Mouse (Mus musculus): ENCODE results near the gene Lcn2.

The Lcn2 gene

GRCm38 (mm10) chr2:32387706-32388490, at the start of gene Lcn2:
TSS of gene Lcn2 (minus strand) at chr2:32388252.
- DNase-seq (ENCODE audit: low spot score in 2 of 2) = no peak

DNA sequence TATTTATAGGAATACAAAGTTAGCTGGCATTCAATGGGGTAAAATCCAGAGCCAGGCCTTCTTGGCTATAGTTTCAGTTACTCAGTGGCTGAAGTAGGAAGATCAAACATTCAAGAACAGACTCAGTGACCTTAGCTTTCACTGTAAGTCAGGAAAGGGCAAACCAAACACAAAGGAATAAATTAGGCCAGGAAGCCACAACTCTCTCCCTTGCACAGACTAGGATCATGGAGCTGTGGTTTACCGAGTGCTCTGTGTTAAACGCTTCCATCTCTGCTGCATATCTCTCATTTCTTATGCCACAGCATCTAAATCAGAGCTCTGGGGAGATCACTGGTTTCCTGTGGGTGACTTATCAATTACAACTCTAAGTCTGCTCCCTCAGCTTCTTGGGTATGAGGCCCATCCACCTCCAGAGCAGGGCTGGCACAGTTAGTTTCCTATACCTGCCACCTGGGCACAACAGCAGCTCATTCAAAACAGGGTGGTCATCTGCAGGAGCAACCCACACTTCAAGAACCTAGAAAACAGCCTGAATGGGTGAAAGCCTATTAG, 49.6 kb upstream of the Lcn2 start:
- no peak for DNase-seq (ENCODE audit: low spot score in 2 of 2)

GRCm38 (mm10) chr2:32436686-32437372, 48.8 kb upstream of the Lcn2 start:
- no peak for DNase-seq (ENCODE audit: low spot score in 2 of 2)

DNA sequence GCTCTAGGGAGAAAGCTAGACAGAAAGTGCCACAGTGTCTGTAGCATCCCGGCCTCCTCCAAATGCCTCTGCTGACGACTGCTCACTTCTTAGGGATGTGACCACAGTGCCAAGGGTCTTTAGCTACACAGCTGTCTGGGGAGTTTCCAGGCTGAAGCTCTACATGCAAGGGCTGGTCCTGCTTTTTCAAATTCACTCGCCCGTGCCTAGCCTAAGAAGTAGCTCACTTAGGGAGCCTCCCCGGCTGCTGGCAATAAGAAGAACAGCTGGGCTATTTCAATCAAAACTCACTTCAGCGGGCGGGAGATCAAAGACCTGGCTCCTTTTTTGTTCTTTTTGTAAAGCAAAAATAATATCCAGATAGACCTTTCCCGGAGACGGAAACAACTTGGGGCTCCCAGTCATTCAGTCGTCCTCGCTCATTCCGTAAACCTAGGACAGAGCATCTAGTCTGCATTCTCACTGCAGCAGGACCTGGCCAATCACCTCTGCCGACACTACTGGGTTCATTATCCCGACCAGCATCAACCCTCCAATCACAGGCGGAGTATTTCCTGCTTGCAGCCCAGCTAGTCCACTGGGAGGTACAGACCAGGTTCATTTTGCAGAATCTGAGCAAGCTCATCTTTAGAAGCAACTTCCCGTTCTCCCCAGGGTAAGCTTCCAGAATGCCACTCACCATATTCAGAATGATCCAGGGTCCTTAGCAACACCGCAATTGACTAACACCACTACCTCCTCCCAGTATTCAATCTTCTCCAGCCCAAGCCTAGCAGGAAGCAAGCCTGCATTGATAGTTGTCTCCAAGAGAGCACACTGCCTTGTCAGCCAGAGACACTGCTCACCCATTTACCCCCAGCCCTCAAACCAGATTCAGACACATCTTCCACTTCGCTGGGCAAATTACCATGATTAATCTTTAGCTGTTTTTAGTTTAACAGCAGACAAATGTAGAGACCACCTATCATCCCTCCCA, 42.9 kb upstream of the Lcn2 start:
- DNase-seq (ENCODE audit: low spot score in 2 of 2) = no peak

- no peak for DNase-seq (ENCODE audit: low spot score in 2 of 2)
Observed at GRCm38 (mm10) chr2:32429215-32429891, 41.3 kb upstream of the Lcn2 start.

- no peak for DNase-seq (ENCODE audit: low spot score in 2 of 2)
Observed at GRCm38 (mm10) chr2:32428262-32428722, 40.2 kb upstream of the Lcn2 start.

GRCm38 (mm10) chr2:32427720-32428119, 39.7 kb upstream of the Lcn2 start:
- no peak for DNase-seq (ENCODE audit: low spot score in 2 of 2)

- DNase-seq (ENCODE audit: low spot score in 2 of 2) = no peak
Observed at GRCm38 (mm10) chr2:32426141-32426540, 38.1 kb upstream of the Lcn2 start.

DNA sequence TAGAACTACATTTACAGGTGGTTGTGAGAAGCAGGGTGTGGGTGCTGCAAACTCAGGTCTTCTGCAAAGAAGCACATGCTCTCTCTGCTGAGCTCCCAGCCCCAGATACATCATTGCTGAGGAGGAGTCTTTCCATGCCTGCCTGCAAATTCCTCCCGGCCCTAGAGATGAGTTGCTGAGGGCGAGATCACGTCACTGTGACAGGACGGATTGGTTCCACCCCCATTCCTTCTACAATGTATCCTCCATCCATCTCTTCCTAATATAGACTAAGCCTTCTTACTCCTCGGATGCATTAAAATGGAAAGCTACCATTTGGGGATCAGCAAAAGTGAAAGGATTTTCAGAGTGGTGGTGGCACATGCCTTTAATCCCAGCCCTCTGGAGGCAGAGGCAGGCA, 37.5 kb upstream of the Lcn2 start:
- no peak for DNase-seq (ENCODE audit: low spot score in 2 of 2)

GRCm38 (mm10) chr2:32424796-32425195, 36.7 kb upstream of the Lcn2 start:
- DNase-seq (ENCODE audit: low spot score in 2 of 2) = no peak

DNA sequence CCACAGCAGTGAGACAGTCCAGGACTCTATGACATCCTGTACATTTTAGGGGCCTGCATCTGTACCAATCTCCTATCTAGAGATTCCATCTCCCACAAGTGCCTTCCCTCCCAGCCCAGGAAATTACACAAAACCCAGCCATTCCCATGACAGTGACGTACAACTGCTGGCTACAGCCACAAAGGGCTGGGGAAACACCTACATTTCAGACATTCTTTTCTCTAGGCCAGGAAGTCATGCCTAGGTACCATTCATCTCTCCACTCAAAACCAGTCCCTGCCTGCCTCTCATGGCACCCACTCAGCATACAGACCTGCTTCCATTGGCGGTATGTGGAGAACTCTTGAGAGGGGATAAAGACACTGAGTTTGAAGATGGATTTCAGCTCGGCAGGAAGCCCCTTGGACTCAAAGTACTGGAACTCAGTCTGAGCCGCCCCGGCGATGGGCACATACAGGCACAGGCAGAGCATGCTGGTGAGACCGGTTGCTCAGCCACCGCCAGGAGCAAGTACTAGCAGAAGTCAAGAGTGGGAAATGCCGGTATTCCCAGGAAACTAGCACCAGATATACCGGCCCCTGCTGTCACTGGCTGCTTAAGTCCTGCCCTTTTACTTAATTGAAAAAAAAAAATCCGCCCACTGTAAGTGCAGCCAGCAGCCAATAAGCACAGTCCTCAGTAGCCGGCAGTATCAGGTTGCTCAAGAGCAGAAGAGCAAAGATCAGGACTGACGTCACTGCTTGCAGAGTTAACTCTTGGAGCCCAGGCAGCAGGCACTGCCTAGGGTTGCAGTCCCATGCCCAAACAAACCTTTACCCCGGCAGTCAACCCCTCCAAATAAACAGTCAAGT, 35.7 kb upstream of the Lcn2 start:
- DNase-seq (ENCODE audit: low spot score in 2 of 2) = peak in 1 of 2 experiments; percentile 38

DNA sequence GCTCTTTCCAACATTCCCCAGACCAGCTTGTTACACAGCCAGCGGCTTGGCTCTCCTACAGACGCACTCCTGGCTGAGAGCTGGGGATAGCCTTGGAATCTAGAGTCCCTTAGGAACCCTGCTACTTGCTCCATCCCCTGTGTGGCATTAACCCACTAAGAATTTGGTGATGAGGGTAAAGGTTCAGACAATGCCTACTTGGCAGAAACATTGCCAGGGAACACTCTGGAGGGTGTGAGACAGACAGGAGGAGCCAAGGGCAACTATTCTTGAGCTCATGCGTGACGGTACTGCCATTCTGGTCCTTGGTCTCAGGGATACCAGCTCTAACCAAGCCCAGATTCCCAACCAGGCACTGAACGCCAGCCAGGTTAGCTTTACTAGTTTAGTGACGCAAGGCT, 33.8 kb upstream of the Lcn2 start:
- no peak for DNase-seq (ENCODE audit: low spot score in 2 of 2)

DNA sequence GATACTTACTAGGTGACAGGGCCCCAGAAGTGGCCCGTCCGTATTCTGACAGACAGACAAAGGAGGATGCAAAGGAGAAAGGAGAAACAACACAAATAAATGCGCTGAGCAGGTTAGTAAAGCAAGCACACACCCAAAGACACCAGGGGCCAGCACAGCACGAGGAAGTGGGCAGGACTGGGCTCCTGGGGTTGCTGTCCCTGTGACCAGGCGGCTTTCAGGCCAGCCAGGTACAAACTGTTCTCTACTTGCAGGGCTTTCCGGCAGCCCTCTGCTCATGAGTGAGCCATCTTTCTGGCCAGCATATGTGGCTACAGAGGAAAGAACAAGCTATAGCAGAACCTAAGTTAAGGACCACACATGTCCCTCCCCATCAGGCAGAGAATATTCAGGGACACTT, 32.6 kb upstream of the Lcn2 start:
- no peak for DNase-seq (ENCODE audit: low spot score in 2 of 2)

GRCm38 (mm10) chr2:32420066-32420608, 32.1 kb upstream of the Lcn2 start:
- no peak for DNase-seq (ENCODE audit: low spot score in 2 of 2)

- DNase-seq (ENCODE audit: low spot score in 2 of 2) = no peak
Observed at GRCm38 (mm10) chr2:32419359-32419758, 31.3 kb upstream of the Lcn2 start.

- no peak for DNase-seq (ENCODE audit: low spot score in 2 of 2)
Observed at GRCm38 (mm10) chr2:32418430-32419151, 30.5 kb upstream of the Lcn2 start.

DNA sequence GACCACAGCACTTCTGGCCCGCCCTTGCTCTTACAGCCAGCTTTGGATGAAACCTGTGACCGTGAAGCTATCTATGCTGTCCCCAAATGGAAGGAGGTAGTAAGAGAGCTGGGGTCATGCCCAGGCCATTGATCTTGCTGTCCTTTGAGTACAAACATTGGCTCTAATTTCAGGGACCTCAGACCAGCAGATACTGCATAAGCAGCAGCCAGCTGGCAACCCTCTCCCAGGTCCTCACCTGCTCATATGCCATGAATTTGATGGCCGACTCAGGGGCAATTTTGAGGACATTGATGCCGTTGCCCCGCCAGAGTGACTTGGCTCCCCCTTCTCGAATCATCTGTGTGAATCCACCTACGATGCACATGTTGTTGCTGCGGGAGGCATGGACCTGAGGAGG, 29.4 kb upstream of the Lcn2 start:
- DNase-seq (ENCODE audit: low spot score in 2 of 2) = no peak

- DNase-seq (ENCODE audit: low spot score in 2 of 2) = no peak
Observed at GRCm38 (mm10) chr2:32416556-32416955, 28.5 kb upstream of the Lcn2 start.

DNA sequence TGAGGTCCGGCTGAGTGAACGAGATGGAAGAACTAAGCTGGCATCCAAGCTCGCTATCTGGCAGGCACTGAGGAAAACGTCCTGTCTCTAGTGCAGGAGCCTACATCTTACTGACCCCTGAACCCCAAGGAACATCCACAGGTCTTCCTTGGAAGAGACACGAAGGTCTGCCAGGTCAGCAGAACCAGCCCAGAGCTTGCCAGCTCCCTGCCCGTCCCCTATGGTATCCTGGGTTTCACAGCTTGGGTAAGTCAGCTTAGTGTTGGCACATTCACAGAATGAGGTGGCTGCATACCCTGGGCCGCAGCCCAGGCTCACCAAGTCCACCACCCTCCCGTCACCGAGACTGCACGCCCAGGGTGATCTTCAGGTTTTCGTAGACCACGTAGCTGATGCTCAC, 27.7 kb upstream of the Lcn2 start:
- DNase-seq (ENCODE audit: low spot score in 2 of 2) = no peak
